Mouse (Mus musculus) Patski (cell line): ENCODE measurements around the gene Rtp4. TPM values are rescaled to one million over a fixed set of nuclear protein-coding genes. Genes with fewer than 3 reads are reported as not detected.

ENCODE experiments used
- ATAC-seq: fragments of 100-300 bp; one replicate; pipeline ENCODE4 v1.8.0; 2021
- CTCF ChIA-PET: fragments of 350-600 bp; sonication (Branson Sonifier 250); formaldehyde crosslinking; loops from one replicate; lab custom pipeline; 2022; ENCODE audit warnings: inconsistent platforms; lab: Charles Lee
- POLR2A ChIA-PET: fragments of 350-600 bp; sonication (Branson Sonifier 250); formaldehyde crosslinking; loops from one replicate; lab custom pipeline; 2022; ENCODE audit warnings: antibody characterized with exemption, inconsistent platforms; lab: Charles Lee
- DNase-seq: peaks from one replicate; pipeline ENCODE4 v3.0.0-alpha.2; 2011; ENCODE audit warnings: low read depth, low spot score
- H3K27me3 ChIP-seq: fragments of 371-371 bp; one replicate; pipeline ENCODE4 v1.5.1; 2021
- CTCF ChIP-seq: fragments of 100-300 bp; IDR thresholded peaks from one replicate; pipeline ENCODE4 v1.5.1; 2021
- in situ Hi-C: fragments of 300-500 bp; cut with MboI; formaldehyde crosslinking; loops from 3 replicates; pipeline ENCODE4 v1.11.1; 2018; ENCODE audit warnings: low pct_unique_long_range_greater_than_20kb, mixed read lengths
- polyA plus RNA-seq: library from polyadenylated mRNA; unstranded; gene quantifications from one replicate; pipeline ENCODE4 v1.2.3, GENCODE M21; 2021

Gene Rtp4
- 5.0 TPM for polyA plus RNA-seq

DNA sequence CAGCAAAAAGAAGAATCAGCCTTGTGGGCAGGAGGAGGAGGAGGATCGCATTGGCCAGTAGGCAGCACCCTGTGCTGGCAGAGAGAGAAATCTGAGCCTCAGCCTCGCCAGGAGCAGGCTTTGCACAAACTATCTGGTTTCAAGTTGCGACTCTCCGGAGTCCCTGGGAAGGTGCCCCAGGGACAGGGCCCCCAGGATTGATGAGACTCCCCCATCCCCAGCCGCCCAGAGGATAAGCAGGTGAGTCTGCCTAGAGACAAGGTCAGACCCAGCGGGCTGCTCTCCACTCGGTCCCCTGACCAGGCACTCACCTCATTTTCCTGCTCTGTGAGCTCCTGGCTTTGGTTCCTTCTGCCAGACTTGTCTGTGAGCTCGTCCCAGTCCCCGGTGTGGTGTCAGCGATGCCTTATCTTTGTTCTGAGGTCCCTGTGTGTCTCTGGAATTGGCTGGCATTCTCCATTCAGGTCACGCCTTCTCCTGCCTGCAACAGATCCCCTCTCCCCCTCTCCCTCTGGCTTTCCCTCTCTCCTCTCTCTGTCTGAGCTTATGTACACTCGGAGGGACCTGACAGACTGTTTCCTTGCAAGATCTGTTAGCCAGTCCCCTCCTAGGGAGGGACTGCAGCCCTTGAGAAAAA is at the start of gene Rtp4, which contains the start of gene Masp1:
Gene Rtp4 (plus strand): TSS at position 57 of the 637 bp plus-strand sequence.
Gene Masp1 (minus strand): TSS at position 581 of the 637 bp plus-strand sequence.
- no peak for DNase-seq
- in situ Hi-C loops = no loop called here
- peak; percentile 75 for ATAC-seq
- ChIA-PET CTCF (interaction anchor here (1.3 to 2.0 kb wide), 4 partner anchors 12 to 61 kb away, joined by 3 to 5 read pairs (median 4); no protein-coding TSS in a partner anchor), POLR2A (interaction anchor here (1.0 kb wide), 1 partner anchor 23 kb away, joined by 3 read pairs; no protein-coding TSS in a partner anchor)
- H3K27me3 ChIP-seq = no peaks in the 10 kb centered on the region
- no peak for TF ChIP-seq CTCF

DNA sequence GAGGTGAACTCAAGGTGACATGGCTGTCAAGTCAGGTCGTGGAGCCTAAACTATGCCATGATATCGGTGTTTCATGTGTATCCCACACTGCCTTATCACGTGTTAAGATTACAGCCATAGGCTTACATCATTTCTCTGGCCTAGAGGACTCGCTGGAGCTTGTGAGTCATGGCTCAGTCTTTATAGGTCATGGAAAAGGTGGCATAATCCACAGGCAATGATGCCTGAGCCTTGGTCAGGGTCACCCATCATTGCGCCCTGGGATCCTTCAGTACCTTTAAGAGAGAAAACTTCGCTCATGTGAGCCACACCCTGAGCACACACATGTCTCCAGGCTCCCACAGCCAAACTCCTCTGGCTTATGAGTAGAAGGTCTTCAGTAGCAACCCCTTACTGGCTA is 48.5 kb upstream of the Rtp4 start:
- no peak for TF ChIP-seq CTCF
- in situ Hi-C loops = no loop called here
- ChIA-PET CTCF (interaction anchor here (1.6 kb wide), 1 partner anchor 11 kb away, joined by 5 read pairs; no protein-coding TSS in a partner anchor), POLR2A (no interaction called here)
- ATAC-seq = no peak
- H3K27me3 ChIP-seq = no peaks in the 10 kb centered on the region
- DNase-seq = no peak

DNA sequence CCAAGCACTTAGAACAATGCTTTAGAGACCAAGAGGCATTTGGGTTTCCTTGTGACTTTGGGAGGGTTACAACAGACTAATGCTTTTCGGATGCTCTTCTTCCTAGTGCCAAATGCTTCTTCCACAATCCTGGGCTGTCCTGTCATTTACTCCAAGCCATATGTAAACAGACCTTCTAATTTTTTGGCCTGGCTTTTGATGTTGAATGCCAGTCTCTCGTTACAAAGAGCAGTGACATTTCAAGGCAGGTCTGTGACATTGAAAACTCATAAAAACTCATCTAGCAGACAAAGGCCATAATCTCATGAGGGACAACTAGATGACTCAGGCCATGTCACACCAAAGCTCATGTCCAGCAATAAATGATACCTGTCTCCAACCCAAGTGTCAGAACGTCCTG is 48.0 kb upstream of the Rtp4 start:
- in situ Hi-C loops = no loop called here
- DNase-seq (no peak), ATAC-seq (no peak)
- TF ChIP-seq CTCF = no peak
- no peaks in the 10 kb centered on the region for H3K27me3 ChIP-seq
- CTCF ChIA-PET = no interaction called here
- POLR2A ChIA-PET = no interaction called here

DNA sequence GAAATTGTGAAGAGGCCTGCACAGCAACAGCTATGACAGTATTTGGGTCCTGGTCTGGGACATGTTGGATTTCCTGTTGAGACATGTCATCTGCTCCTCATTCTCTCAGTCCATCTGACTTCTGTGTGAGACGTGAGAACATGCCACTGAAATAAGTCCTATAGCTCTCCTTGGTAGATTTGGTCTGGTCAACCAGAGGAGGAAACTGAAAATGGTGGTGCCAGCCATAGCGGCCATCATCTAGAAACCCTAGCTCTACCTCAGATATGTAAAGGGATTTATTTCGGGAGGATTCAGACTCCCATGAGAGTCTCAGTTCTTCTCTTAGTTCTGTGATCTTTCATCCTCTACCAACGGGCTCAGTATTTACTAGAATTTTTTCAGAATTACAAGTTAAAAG is 44.4 kb upstream of the Rtp4 start:
- ChIA-PET POLR2A (no interaction called here), CTCF (no interaction called here)
- no peak for ATAC-seq
- H3K27me3 ChIP-seq = no peaks in the 10 kb centered on the region
- DNase-seq = no peak
- no peak for TF ChIP-seq CTCF
- in situ Hi-C loops = no loop called here

DNA sequence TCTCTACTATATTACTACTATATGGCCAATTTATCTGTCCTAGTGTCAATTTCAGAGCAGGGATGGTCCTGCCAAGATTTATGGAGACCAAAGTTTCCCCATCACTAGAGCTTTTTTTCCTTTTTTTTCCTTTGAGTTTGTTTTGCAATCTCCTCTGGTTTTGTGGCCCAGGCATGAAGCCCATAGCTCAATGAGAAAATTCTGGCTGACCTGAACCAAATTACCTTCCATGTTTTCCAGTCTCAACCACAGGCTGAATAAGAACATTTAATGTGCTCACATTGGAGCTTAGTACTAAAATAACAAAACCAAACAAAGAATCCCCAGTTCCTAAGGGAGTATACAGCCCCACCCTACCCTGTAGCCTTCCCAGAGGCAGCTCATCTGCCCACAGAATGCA is 43.5 kb upstream of the Rtp4 start:
- ATAC-seq (no peak), DNase-seq (no peak)
- no peaks in the 10 kb centered on the region for H3K27me3 ChIP-seq
- POLR2A ChIA-PET = no interaction called here
- no peak for TF ChIP-seq CTCF
- CTCF ChIA-PET = interaction anchor here (0.8 to 1.3 kb wide), 2 partner anchors 17 to 21 kb away, joined by 3 read pairs; no protein-coding TSS in a partner anchor
- in situ Hi-C loops = no loop called here

DNA sequence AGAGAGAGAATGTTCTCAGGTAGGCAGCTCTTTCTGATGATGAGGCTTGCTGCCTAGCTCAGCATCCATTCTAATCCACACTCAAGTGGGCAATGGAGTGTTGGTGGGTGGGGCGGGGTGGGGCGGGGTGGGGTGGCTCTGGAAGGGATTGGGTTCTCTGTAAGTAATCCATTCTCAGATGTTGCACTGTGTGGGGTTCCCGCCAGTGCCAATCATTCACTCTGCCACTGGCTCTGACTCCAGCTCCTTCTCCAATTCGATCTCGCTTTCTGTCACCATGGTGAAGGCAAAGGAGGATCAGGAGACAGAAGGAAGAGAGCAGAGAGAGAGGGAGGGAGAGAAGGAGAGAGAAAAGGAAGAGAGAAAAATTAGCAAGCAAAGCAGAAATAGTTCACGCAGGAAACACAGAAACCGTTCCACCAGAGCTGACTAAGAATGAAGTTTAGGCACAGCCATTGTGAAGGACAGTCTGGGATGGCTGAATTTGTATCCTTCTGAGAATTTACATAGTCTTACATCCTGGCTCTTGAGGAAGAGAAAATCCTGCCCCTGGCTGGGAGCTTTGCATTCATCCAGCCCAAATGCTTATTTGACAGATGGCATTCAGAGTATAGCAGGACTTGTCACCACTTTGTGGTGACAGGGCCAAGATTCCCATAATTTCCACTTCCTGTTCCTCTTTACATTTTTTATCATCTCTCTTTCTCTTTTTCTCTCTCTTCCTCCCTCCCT is 40.1 kb upstream of the Rtp4 start:
- in situ Hi-C loops = no loop called here
- H3K27me3 ChIP-seq = no peaks in the 10 kb centered on the region
- ATAC-seq (no peak), DNase-seq (no peak)
- TF ChIP-seq CTCF = no peak
- POLR2A ChIA-PET = interaction anchor here (0.6 kb wide), 2 partner anchors 13 to 15 kb away, joined by 3 to 4 read pairs; no protein-coding TSS in a partner anchor
- CTCF ChIA-PET = no interaction called here

DNA sequence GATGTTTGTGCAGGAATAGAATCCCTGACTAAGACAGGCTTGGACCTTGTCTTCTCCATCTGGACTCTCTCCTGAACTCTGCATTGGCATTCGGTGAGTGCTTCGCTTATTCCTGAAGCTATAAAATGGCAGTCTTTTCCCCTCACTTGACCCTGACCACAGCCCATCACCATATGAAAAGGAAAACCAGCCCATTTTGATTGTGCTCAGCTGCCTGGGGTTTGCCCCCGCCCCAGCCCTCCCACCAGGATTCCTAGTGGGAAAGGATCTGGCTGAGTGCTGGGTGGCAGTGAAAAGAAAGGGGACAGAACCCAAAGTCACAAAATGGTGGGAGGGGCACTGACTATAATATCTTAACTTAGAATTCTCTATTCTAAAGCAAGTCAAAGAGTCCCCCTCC is 37.9 kb upstream of the Rtp4 start:
- POLR2A ChIA-PET = no interaction called here
- ATAC-seq (no peak), DNase-seq (no peak)
- CTCF ChIA-PET = interaction anchor here (1.2 kb wide), 1 partner anchor 12 kb away, joined by 5 read pairs; no protein-coding TSS in a partner anchor
- no peaks in the 10 kb centered on the region for H3K27me3 ChIP-seq
- no peak for TF ChIP-seq CTCF
- in situ Hi-C loops = no loop called here

DNA sequence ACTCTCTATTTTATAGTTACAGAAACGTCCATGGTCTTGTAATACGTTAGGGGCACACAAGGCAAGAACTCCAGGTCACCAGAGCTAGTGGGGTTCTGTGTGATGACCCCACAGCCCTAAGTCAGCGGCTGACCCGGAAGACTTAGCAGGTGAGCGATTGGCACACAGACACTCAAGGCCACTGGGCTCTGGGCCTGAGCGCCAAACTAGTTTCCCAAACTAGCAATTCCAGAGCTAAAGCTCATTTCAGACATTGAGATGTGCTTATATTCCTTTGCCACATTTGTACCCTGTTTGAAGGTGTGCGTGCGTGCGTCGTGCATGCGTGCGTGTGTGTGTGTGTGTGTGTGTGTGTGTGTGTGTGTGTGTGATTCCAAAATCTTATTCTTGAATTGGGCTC is 37.2 kb upstream of the Rtp4 start:
- no peaks in the 10 kb centered on the region for H3K27me3 ChIP-seq
- in situ Hi-C loops = no loop called here
- DNase-seq (no peak), ATAC-seq (no peak)
- TF ChIP-seq CTCF = no peak
- CTCF ChIA-PET = interaction anchor here (1.2 kb wide), 1 partner anchor 12 kb away, joined by 5 read pairs; no protein-coding TSS in a partner anchor
- POLR2A ChIA-PET = interaction anchor here (0.6 kb wide), 1 partner anchor 131 kb away, joined by 3 read pairs; no protein-coding TSS in a partner anchor

DNA sequence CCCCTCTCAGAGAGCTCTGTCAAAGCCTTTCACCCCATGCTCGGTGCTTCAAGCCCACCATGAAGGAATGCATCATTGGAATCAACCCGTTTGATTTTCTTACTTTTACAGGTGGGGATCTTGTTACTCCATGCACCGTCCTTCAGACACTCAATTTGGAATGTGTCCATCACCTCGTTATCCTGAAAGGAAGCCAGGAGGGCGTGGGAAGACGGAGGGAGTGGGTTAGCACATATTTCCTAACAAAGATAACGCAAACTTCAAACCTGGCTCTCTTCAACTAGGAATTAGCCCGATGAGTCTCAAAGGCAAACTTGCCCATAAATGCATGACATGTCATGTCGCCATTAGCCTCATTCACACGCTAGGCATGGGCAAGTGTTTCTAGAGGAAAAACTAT is 36.8 kb upstream of the Rtp4 start:
- ChIA-PET POLR2A (interaction anchor here (0.6 kb wide), 1 partner anchor 131 kb away, joined by 3 read pairs; no protein-coding TSS in a partner anchor), CTCF (interaction anchor here (1.2 kb wide), 1 partner anchor 13 kb away, joined by 5 read pairs; no protein-coding TSS in a partner anchor)
- in situ Hi-C loops = no loop called here
- no peak for TF ChIP-seq CTCF
- ATAC-seq (no peak), DNase-seq (no peak)
- no peaks in the 10 kb centered on the region for H3K27me3 ChIP-seq

DNA sequence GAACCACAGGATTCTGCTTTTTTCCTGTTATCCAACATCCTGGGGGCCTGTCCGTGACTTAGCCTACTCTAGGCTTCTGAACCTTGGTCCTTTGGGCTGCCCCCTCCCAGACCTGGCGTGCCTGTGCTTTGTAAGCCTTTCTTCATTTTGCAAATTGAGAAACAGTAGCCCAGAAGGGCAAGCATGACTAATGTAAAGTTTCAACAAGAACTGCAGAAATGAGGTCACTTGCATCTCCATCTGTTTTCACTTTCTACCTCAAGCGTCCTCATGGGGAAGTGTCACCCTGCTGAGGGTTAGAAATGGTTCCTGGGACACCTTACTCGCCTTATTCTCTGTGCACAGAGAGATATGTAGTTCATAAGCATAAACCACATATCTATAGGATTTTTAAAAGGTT is 27.3 kb upstream of the Rtp4 start:
- ChIA-PET CTCF (interaction anchor here (1.0 kb wide), 1 partner anchor 55 kb away, joined by 3 read pairs; no protein-coding TSS in a partner anchor), POLR2A (no interaction called here)
- in situ Hi-C loops = no loop called here
- no peak for TF ChIP-seq CTCF
- H3K27me3 ChIP-seq = no peaks in the 10 kb centered on the region
- DNase-seq (no peak), ATAC-seq (no peak)
